Mouse (Mus musculus): ENCODE data around the gene Pik3cb. TPM values are rescaled to one million over a fixed set of nuclear protein-coding genes. Genes with fewer than 3 reads are reported as not detected.

Gene Pik3cb
- total and polyA plus RNA-seq, 3 experiments: 2.2 to 7.6 TPM; not detected in 1

DNA sequence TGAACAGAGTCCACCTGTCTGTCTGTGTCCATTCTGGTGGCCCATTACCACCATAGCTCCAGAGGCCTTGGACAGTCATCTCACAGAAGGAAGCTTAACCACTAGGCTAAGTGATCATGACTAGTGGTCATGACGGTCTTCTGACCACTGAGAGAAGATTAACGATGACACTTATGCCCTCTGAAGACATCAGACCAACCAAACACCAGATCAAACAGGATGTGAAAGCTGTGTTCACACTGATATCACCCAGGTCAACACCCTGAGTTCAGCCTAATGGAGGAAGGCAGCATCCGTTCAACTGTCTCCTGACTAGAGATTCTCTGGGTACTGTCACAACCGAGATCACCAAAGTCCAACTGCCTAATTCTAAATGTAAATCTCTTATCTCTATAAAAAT, 17.7 kb downstream of the Pik3cb start:
- no peaks in the 10 kb centered on the region for H3K9me3 ChIP-seq (replicated peaks; ENCODE audit: insufficient read depth, low read length)
- peaks cover 7 to 14% of the 10 kb centered on the region in 2 experiments; a peak in 3 of 4 replicates for H3K4me1 ChIP-seq (ENCODE audit: control insufficient read depth in 1 of 2, insufficient read depth in 2 of 2, low read length in 2 of 2)
- H3K79me2 ChIP-seq (ENCODE audit: control insufficient read depth, insufficient read depth, low read length, poor library complexity): 0 out of 2 replicates have a peak, but pooled peaks cover 1% of the 10 kb centered on the region
- H3K9ac ChIP-seq (ENCODE audit: control insufficient read depth, low read depth, low read length, poor library complexity, severe bottlenecking): no peak overlapping the region; the same call in 1 of the 2 replicates
- no peak overlapping the region for H3K4me3 ChIP-seq (ENCODE audit: control insufficient read depth in 1 of 2, insufficient read depth in 1 of 2, low read depth in 2 of 2, low read length in 2 of 2)
- peak overlapping the region; percentile 62 for H3K27ac ChIP-seq (ENCODE audit: control insufficient read depth, low read depth, low read length)
- DNase-seq (ENCODE audit: low read depth, low spot score): peak; percentile 86
- H3K36me3 ChIP-seq (ENCODE audit: control insufficient read depth in 1 of 2, insufficient read depth in 2 of 2, low read length in 2 of 2): peaks cover 0 to 10% of the 10 kb centered on the region in 2 experiments; a peak in 2 of 4 replicates
- no peaks in the 10 kb centered on the region for H3K27me3 ChIP-seq (ENCODE audit: control insufficient read depth in 1 of 2, insufficient read depth in 2 of 2, low read length in 2 of 2)
- TF ChIP-seq MYC (IDR thresholded peaks at IDR 0.05; ENCODE audit: low read depth, low read length): no peak
- peak; percentile 80 for TF ChIP-seq MYB (IDR thresholded peaks at IDR 0.05; ENCODE audit: low read depth, low read length)
- no peak for TF ChIP-seq JUND (IDR thresholded peaks at IDR 0.05; ENCODE audit: low read depth, low read length)
- TF ChIP-seq MAZ (IDR thresholded peaks at IDR 0.05; ENCODE audit: low read depth, low read length): no peak
- no peak for TF ChIP-seq MXI1 (IDR thresholded peaks at IDR 0.05; ENCODE audit: low read depth, low read length)
- TF ChIP-seq USF2 (IDR thresholded peaks at IDR 0.05; ENCODE audit: borderline replicate concordance in 1 of 2, insufficient read depth in 1 of 2, low read depth in 1 of 2, low read length in 2 of 2): peak in 1 of 2 experiments; percentile 67; a peak in 2 of 4 replicates
- no peak for TF ChIP-seq RAD21 (IDR thresholded peaks at IDR 0.05; ENCODE audit: low read depth, low read length)
- TF ChIP-seq MAFK (IDR thresholded peaks at IDR 0.05; ENCODE audit: borderline replicate concordance, low read depth, low read length): no peak
- no peak for TF ChIP-seq KAT2A (conservative IDR thresholded peaks at IDR 0.05; ENCODE audit: low read depth, low read length)
- TF ChIP-seq NELFE (IDR thresholded peaks at IDR 0.05; ENCODE audit: low read depth, low read length): peak; percentile 33; the same call in 1 of the 2 replicates
- peak in 1 of 2 experiments; percentile 40; a peak in 1 of 4 replicates for TF ChIP-seq POLR2A (IDR thresholded peaks at IDR 0.05; ENCODE audit: control insufficient read depth in 1 of 2, insufficient read depth in 1 of 2, low read depth in 1 of 2, low read length in 2 of 2, poor library complexity in 1 of 2)
- no peak for TF ChIP-seq ZMIZ1 (IDR thresholded peaks at IDR 0.05; ENCODE audit: low read depth, low read length)
- TF ChIP-seq POLR2AphosphoS5 (IDR thresholded peaks at IDR 0.05; ENCODE audit: borderline replicate concordance, low read depth, low read length): no peak
- TF ChIP-seq SMC3 (IDR thresholded peaks at IDR 0.05; ENCODE audit: low read depth, low read length): no peak
- TF ChIP-seq EP300 (IDR thresholded peaks at IDR 0.05; ENCODE audit: low read depth in 1 of 2, low read length in 2 of 2): peak; percentile 61 to 86
- no peak for TF ChIP-seq ZC3H11A (IDR thresholded peaks at IDR 0.05; ENCODE audit: low read depth, low read length)
- no peak for TF ChIP-seq POLR2AphosphoS2 (IDR thresholded peaks at IDR 0.05; ENCODE audit: low read length)
- 0 out of 2 replicates have a peak, but pooled peaks have one; percentile 12 for TF ChIP-seq SIN3A (IDR thresholded peaks at IDR 0.05; ENCODE audit: low read length)
- no peak for TF ChIP-seq MEF2A (IDR thresholded peaks at IDR 0.05; ENCODE audit: extremely low read depth, insufficient replicate concordance, low read depth, low read length, poor library complexity, severe bottlenecking)
- TF ChIP-seq TAL1 (IDR thresholded peaks at IDR 0.05; ENCODE audit: low read length): peak; percentile 67
- no peak for TF ChIP-seq RCOR1 (IDR thresholded peaks at IDR 0.05; ENCODE audit: low read depth, low read length)
- TF ChIP-seq CHD2 (IDR thresholded peaks at IDR 0.05; ENCODE audit: low read length): no peak
- no peak for TF ChIP-seq CTCF (IDR thresholded peaks at IDR 0.05 in 2 of 3, conservative IDR thresholded peaks at IDR 0.05 in 1 of 3; ENCODE audit: control insufficient read depth in 1 of 3, insufficient read depth in 1 of 3, low read depth in 2 of 3, low read length in 3 of 3, poor library complexity in 1 of 3, severe bottlenecking in 1 of 3)
- TF ChIP-seq TBP (IDR thresholded peaks at IDR 0.05; ENCODE audit: low read depth, low read length): peak; percentile 62; the same call in 1 of the 2 replicates
- TF ChIP-seq USF1 (IDR thresholded peaks at IDR 0.05; ENCODE audit: low read depth, low read length): peak; percentile 91
- TF ChIP-seq HCFC1 (IDR thresholded peaks at IDR 0.05; ENCODE audit: low read depth, low read length): peak; percentile 41; the same call in 1 of the 2 replicates
- no peak for TF ChIP-seq ELF1 (IDR thresholded peaks at IDR 0.05; ENCODE audit: low read depth, low read length)
- TF ChIP-seq BHLHE40 (IDR thresholded peaks at IDR 0.05; ENCODE audit: borderline replicate concordance, low read depth, low read length): no peak
- no peak for TF ChIP-seq ZKSCAN1 (IDR thresholded peaks at IDR 0.05; ENCODE audit: low read depth, low read length)
- TF ChIP-seq UBTF (IDR thresholded peaks at IDR 0.05; ENCODE audit: borderline replicate concordance, insufficient read depth, low read depth, low read length): no peak
- TF ChIP-seq ZNF384 (IDR thresholded peaks at IDR 0.05; ENCODE audit: low read depth, low read length): no peak
- peak; percentile 60 for TF ChIP-seq ETS1 (IDR thresholded peaks at IDR 0.05; ENCODE audit: low read depth, low read length)
- no peak for TF ChIP-seq E2F4 (IDR thresholded peaks at IDR 0.05; ENCODE audit: borderline replicate concordance, low read depth, low read length)
- TF ChIP-seq MAX (IDR thresholded peaks at IDR 0.05; ENCODE audit: low read length): peak; percentile 82
- peak; percentile 65; the same call in 1 of the 2 replicates for TF ChIP-seq TCF12 (IDR thresholded peaks at IDR 0.05; ENCODE audit: low read depth, low read length)
- no peak for TF ChIP-seq GABPA (IDR thresholded peaks at IDR 0.05; ENCODE audit: low read depth, low read length)
- no peak for TF ChIP-seq NRF1 (IDR thresholded peaks at IDR 0.05; ENCODE audit: insufficient read depth, low read depth, low read length, poor library complexity, severe bottlenecking)

Measured in MEL (cell line).